Mouse (Mus musculus): ENCODE data around the gene Ndufa12.

GRCm38 (mm10) chr10:94165426-94165825, 33.1 kb upstream of the Ndufa12 start:
- TF ChIP-seq GATA1 (IDR thresholded peaks at IDR 0.05; ENCODE audit: low read length) (no peak), TAL1 (IDR thresholded peaks at IDR 0.05; ENCODE audit: low read length) (no peak)
